Mouse (Mus musculus) forebrain, embryonic 15.5 days (tissue): ENCODE results near the gene Tmem121. TPM values are rescaled to one million over a fixed set of nuclear protein-coding genes. Genes with fewer than 3 reads are reported as not detected.

ENCODE experiments used
- ATAC-seq: fragments of 200-750 bp; cut with Nextera tagmentation; replicated peaks from 2 replicates; pipeline ENCODE4 v1.8.0; 2017; ENCODE audit warnings: mild to moderate bottlenecking, moderate TSS enrichment, moderate library complexity
- H3K27ac ChIP-seq: fragments of 300-500 bp; sonication (generic); replicated peaks from 2 replicates; pipeline ENCODE4 v1.5.1; 2015; ENCODE audit warnings: mild to moderate bottlenecking, inconsistent platforms
- H3K27me3 ChIP-seq: fragments of 300-500 bp; sonication (generic); 2 replicates; pipeline ENCODE4 v1.6.1; 2015; ENCODE audit warnings: inconsistent platforms
- H3K36me3 ChIP-seq: fragments of 300-500 bp; sonication (generic); 2 replicates; pipeline ENCODE4 v1.6.1; 2015; ENCODE audit warnings: mild to moderate bottlenecking, inconsistent platforms
- H3K4me1 ChIP-seq: fragments of 300-500 bp; sonication (generic); 2 replicates; pipeline ENCODE4 v1.6.1; 2015; ENCODE audit warnings: inconsistent platforms
- H3K4me2 ChIP-seq: fragments of 300-500 bp; sonication (generic); replicated peaks from 2 replicates; pipeline ENCODE4 v1.6.1; 2015; ENCODE audit warnings: mild to moderate bottlenecking, inconsistent platforms
- H3K4me3 ChIP-seq: fragments of 300-500 bp; sonication (generic); 2 replicates; pipeline ENCODE4 v1.5.1; 2015; ENCODE audit warnings: mild to moderate bottlenecking, inconsistent platforms
- H3K9ac ChIP-seq: fragments of 300-500 bp; sonication (generic); replicated peaks from 2 replicates; pipeline ENCODE4 v1.6.1; 2015; ENCODE audit warnings: mild to moderate bottlenecking, inconsistent platforms
- H3K9me3 ChIP-seq: fragments of 300-500 bp; sonication (generic); 2 replicates; pipeline ENCODE4 v1.6.1; 2016; ENCODE audit warnings: inconsistent platforms
- WGBS: fragments of 180-500 bp; shearing (Covaris S2); methylation state at CpG from one replicate; pipeline ENCODE4 v1.1.7; 2015; ENCODE audit warnings: mixed read lengths; 5-methylcytosine and 5-hydroxymethylcytosine counted together
- polyA plus RNA-seq: library from polyadenylated mRNA; unstranded; fragments of >200 nt; fragmentation: Nextera tagmentation; extraction: Ambion mirVana; gene quantifications from 2 replicates; pipeline ENCODE4 v1.2.1, GENCODE M21; 2015

Tmem121 gene
- polyA plus RNA-seq, 1 experiment from 2014 or later, result 41.1 TPM

DNA sequence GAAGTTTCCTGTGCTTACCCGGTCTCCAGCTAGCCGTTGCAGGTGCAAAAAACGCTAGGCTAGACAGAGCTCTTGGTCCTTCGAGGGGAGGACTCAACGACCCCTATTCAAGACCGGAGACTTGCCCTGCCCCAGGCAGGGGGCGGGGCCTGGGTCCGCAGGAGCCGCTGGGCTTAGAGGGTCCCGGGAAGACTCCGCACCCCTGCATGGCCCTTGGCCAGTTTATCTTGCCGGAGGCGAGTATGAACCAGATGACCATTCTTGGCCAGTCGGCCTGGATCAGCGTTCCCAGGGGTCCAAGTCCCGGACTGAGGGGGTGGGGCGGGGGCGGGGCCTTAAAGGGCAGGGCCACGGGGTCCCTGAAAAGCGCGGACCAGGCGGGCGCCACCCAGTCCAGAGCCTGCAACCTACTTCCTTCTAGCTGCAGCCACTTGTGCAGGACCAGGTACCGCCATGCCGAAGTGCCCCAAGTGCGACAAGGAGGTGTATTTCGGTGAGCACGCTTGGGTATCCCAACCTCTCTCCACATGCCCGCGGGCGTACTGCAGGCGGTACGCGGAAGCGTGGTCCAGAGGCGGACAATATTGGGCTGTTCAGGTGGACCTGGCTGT, 34.0 kb upstream of the Tmem121 start:
- WGBS, result under 1% methylated on average over 36 of the region's 36 CpGs
- H3K4me3 ChIP-seq, result peak overlapping the region; percentile 39
- no peaks in the 10 kb centered on the region for H3K9me3 ChIP-seq
- H3K4me1 ChIP-seq, result peaks cover 24% of the 10 kb centered on the region
- H3K27ac ChIP-seq, result no peak overlapping the region
- H3K4me2 ChIP-seq, result peak overlapping the region; percentile 78
- peaks cover 5% of the 10 kb centered on the region; the same call in 1 of the 2 replicates for H3K27me3 ChIP-seq
- no peaks in the 10 kb centered on the region for H3K36me3 ChIP-seq
- no peak for ATAC-seq
- H3K9ac ChIP-seq, result peak overlapping the region; percentile 34

GRCm38 (mm10) chr12:113152272-113152661, 33.5 kb upstream of the Tmem121 start:
- no peaks in the 10 kb centered on the region for H3K36me3 ChIP-seq
- no peak overlapping the region for H3K27ac ChIP-seq
- H3K4me3 ChIP-seq, result peak overlapping the region; percentile 39
- H3K9me3 ChIP-seq, result no peaks in the 10 kb centered on the region
- H3K4me1 ChIP-seq, result peaks cover 29% of the 10 kb centered on the region
- H3K4me2 ChIP-seq, result peak overlapping the region; percentile 78
- 25% methylated on average over 19 of the region's 19 CpGs for WGBS
- no peak for ATAC-seq
- H3K27me3 ChIP-seq, result peaks cover 5% of the 10 kb centered on the region; the same call in 1 of the 2 replicates
- H3K9ac ChIP-seq, result 0 out of 2 replicates have a peak overlapping the region, but pooled peaks have one; percentile 34

DNA sequence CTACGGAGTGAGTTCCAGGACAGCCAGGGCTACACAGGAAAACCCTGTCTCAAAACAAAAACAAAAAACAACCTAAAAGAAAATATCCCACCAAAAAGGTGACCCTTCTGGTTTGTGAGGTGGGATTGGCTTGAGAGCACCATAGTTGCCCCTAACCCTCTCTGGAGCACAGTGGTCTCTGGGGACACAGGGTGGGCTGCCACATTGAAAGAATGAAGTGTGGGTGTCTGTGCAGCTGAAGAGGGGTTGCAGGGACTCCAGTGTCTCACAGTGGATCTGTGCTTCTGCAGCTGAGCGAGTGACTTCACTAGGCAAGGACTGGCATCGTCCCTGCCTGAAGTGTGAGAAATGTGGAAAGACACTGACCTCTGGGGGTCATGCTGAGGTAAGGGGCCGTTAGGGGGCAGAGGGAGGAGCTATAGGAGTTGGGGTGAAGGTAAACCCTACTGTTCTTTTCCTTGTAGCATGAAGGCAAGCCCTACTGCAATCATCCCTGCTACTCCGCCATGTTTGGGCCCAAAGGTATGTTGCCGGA, 32.7 kb upstream of the Tmem121 start:
- 83% methylated on average over 6 of the region's 6 CpGs for WGBS
- Histone ChIP-seq H3K36me3 (no peaks in the 10 kb centered on the region), H3K9me3 (no peaks in the 10 kb centered on the region), H3K4me3 (no peak overlapping the region), H3K27me3 (peaks cover 5% of the 10 kb centered on the region; the same call in 1 of the 2 replicates), H3K9ac (no peak overlapping the region), H3K4me1 (peaks cover 31% of the 10 kb centered on the region), H3K4me2 (no peak overlapping the region), H3K27ac (no peak overlapping the region)
- no peak for ATAC-seq

DNA sequence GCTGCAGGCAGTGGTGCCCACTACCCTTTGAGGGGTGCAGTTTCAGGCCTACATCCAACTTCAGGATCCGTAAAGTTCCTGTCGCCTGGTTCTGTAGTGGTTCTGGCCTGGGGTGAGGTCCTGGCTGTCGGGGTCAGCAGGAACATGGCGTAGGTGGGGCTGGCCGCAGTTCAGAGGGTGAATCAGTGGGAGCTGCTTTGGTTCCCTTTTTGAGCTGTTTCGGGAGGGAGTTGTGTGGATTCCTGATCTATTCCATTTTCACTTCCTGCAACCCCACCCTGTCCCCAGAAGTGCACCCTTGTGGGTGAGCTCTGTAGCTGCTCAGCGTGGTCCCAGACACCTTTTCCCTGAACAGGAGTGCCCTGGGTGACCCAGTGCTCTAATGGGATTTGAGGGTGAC, 31.8 kb upstream of the Tmem121 start:
- Histone ChIP-seq H3K27ac (no peak overlapping the region), H3K36me3 (no peaks in the 10 kb centered on the region), H3K9ac (no peak overlapping the region), H3K4me2 (no peak overlapping the region), H3K4me3 (no peak overlapping the region), H3K4me1 (peaks cover 31% of the 10 kb centered on the region), H3K9me3 (no peaks in the 10 kb centered on the region), H3K27me3 (peaks cover 5% of the 10 kb centered on the region; the same call in 1 of the 2 replicates)
- no peak for ATAC-seq
- WGBS, result 95% methylated on average over 7 of the region's 7 CpGs

GRCm38 (mm10) chr12:113154747-113155075, 31.0 kb upstream of the Tmem121 start:
- Histone ChIP-seq H3K27me3 (peaks cover 5% of the 10 kb centered on the region; the same call in 1 of the 2 replicates), H3K4me2 (peak overlapping the region; percentile 61), H3K4me3 (peak overlapping the region; percentile 56), H3K36me3 (no peaks in the 10 kb centered on the region), H3K4me1 (peaks cover 31% of the 10 kb centered on the region), H3K9me3 (no peaks in the 10 kb centered on the region), H3K9ac (no peak overlapping the region), H3K27ac (no peak overlapping the region)
- no peak for ATAC-seq
- WGBS, result 79% methylated on average over 6 of the region's 6 CpGs

DNA sequence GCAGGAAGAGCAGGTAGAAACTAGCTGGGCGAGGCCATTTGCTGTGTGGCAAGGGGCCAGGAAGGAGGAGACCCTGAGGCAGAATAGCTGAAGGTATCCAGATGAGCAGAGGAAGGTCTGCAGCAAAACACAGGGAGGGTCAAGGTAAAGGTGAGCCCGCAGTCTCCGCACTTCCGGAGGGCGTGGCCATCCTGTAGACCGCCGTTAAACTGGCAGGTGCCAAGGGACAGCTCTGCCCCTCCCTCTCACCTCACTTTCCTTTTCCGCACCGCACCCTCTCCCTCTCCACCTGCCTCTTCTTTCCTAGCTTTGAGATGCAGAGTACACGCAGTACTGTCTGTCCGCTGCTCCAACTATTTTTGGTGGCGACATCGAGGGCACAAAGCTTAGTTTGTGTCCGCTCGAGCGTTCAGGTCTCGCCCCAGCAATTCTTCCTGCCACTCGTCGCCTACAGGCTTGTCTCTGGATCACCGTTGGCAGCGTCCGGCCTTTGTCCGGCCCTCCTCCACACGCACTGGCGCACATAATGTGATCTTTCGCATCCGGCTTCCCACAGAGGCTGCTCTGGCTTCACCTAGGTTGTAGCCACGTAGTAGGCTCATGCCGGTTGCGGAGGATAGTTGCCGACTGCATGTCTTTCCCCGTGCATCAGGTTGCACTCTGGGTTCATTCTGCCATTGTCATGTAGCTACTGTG, 30.5 kb upstream of the Tmem121 start:
- H3K4me1 ChIP-seq, result peaks cover 31% of the 10 kb centered on the region
- WGBS, result 3% methylated on average over 32 of the region's 32 CpGs
- H3K4me3 ChIP-seq, result peak overlapping the region; percentile 56
- H3K27ac ChIP-seq, result peak overlapping the region; percentile 55
- peak overlapping the region; percentile 43 for H3K9ac ChIP-seq
- H3K9me3 ChIP-seq, result no peaks in the 10 kb centered on the region
- no peaks in the 10 kb centered on the region for H3K36me3 ChIP-seq
- peak; percentile 8; the same call in 1 of the 2 replicates for ATAC-seq
- peak overlapping the region; percentile 61 for H3K4me2 ChIP-seq
- peaks cover 5% of the 10 kb centered on the region; the same call in 1 of the 2 replicates for H3K27me3 ChIP-seq

DNA sequence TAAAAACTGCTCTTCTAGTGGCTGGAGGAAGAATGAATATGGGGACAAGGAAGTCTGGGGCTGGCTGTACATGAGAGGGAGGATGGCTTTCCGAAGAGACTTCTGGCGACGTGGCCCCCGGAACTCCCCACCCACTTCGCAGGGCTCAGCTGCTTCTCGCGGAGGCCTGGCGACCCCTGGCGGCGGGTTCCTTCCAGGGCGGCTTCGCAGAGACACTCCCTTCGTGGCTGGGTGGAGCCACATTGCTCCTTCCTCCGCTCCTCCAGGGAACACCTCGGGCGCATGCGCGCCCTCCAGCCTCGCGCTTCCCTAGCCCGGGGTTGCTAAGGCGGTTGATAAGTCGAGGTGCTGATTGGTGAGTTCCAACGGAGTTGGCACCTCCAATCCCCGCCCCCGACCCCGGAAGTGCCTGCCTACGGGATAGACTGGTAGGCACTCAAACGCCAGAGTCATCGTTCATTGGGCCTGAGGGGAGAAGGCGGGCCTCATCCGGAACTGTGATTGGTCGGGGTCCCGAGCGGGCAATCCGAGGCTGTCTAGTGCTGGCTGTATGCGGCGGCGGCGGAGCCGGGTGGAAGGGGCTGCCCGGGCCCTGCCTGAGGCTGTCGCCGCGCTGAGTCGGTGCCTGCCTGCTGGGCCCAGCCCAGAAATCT, 29.7 kb upstream of the Tmem121 start, which contains the start of gene Tedc1:
Tedc1 (plus strand) TSS at position 535 of the 653 bp plus-strand sequence.
- Histone ChIP-seq H3K9ac (peak within 1 kb of the TSS; percentile 43), H3K9me3 (no peaks in the 10 kb centered on the region), H3K27ac (peak within 1 kb of the TSS; percentile 55), H3K36me3 (no peaks in the 10 kb centered on the region), H3K27me3 (no peaks in the 10 kb centered on the region; the same call in 1 of the 2 replicates), H3K4me1 (peaks cover 31% of the 10 kb centered on the region), H3K4me2 (peak within 1 kb of the TSS; percentile 88), H3K4me3 (peak within 1 kb of the TSS; percentile 56)
- WGBS, result under 1% methylated on average over 45 of the region's 46 CpGs
- ATAC-seq, result peak; percentile 98

- Histone ChIP-seq H3K9ac (peak overlapping the region; percentile 31), H3K9me3 (no peaks in the 10 kb centered on the region), H3K36me3 (no peaks in the 10 kb centered on the region), H3K27me3 (no peaks in the 10 kb centered on the region), H3K27ac (no peak overlapping the region), H3K4me3 (peak overlapping the region; percentile 56), H3K4me1 (peaks cover 29% of the 10 kb centered on the region), H3K4me2 (peak overlapping the region; percentile 88)
- under 1% methylated on average over 23 of the region's 23 CpGs for WGBS
- no peak for ATAC-seq
These were observed 29.2 kb upstream of the Tmem121 start for GRCm38 (mm10) chr12:113156540-113156929.

GRCm38 (mm10) chr12:113157002-113157401, 28.7 kb upstream of the Tmem121 start:
- peak overlapping the region; percentile 56 for H3K4me3 ChIP-seq
- H3K27ac ChIP-seq, result no peak overlapping the region
- ATAC-seq, result no peak
- H3K4me2 ChIP-seq, result peak overlapping the region; percentile 88
- H3K4me1 ChIP-seq, result peaks cover 24% of the 10 kb centered on the region
- H3K9ac ChIP-seq, result no peak overlapping the region; the same call in 1 of the 2 replicates
- H3K9me3 ChIP-seq, result no peaks in the 10 kb centered on the region
- WGBS, result 23% methylated on average over 8 of the region's 8 CpGs
- no peaks in the 10 kb centered on the region for H3K27me3 ChIP-seq
- H3K36me3 ChIP-seq, result no peaks in the 10 kb centered on the region

DNA sequence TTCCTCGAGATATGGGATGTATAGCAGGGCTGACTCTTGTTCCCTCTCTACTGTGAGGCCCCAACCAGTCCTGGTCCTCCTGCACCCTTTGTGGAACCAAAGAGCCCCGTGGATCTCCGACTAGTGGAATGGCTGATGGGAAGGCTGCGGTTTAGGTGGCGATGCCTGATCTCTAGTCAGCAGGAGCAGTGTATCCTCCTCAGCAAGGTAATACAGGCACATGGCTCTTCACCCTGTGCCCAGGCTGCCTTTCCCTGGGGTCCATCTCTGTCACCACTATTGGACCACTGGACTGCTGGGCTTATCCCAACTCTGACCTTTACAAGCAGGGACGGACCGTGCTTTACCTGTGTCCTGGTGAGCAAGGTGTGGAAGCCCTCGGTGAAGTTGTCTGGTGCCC, 28.2 kb upstream of the Tmem121 start:
- Histone ChIP-seq H3K9me3 (no peaks in the 10 kb centered on the region), H3K4me3 (no peak overlapping the region), H3K9ac (no peak overlapping the region), H3K4me1 (peaks cover 20% of the 10 kb centered on the region), H3K27me3 (no peaks in the 10 kb centered on the region), H3K36me3 (no peaks in the 10 kb centered on the region), H3K27ac (no peak overlapping the region), H3K4me2 (peak overlapping the region; percentile 88; the same call in 1 of the 2 replicates)
- 93% methylated on average over 8 of the region's 8 CpGs for WGBS
- ATAC-seq, result no peak

- Histone ChIP-seq H3K4me3 (no peak overlapping the region), H3K27ac (no peak overlapping the region), H3K4me2 (no peak overlapping the region), H3K27me3 (no peaks in the 10 kb centered on the region), H3K9me3 (no peaks in the 10 kb centered on the region), H3K36me3 (no peaks in the 10 kb centered on the region), H3K9ac (no peak overlapping the region), H3K4me1 (peaks cover 20% of the 10 kb centered on the region)
- ATAC-seq, result no peak
- WGBS, result 93% methylated on average over 8 of the region's 8 CpGs
These were observed 27.8 kb upstream of the Tmem121 start for GRCm38 (mm10) chr12:113157971-113158370.

DNA sequence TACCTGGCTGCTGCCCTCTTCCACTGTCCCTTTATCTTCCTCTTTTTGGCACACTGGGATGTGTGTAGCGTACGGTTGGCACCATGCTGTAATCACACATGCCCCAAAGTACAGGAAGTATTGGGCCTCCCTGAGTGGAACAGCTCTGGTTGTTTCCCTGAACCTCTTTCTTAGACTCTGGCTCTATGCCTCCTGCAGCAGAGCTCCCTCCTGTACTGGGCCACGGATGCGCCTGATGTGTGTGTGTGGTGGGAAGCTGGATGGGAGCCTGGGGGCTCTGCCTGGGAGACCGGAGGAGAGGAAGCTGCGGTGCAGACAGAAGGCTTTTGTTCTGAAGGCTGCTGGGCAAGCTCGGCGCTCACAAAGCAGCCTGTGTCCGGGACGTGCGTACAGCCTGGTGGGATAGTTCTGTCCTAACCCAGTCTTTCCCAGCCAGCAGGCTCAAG, 22.1 kb upstream of the Tmem121 start:
- Histone ChIP-seq H3K27me3 (no peaks in the 10 kb centered on the region), H3K9ac (no peak overlapping the region), H3K27ac (peak overlapping the region; percentile 53), H3K36me3 (no peaks in the 10 kb centered on the region), H3K9me3 (no peaks in the 10 kb centered on the region), H3K4me1 (no peaks in the 10 kb centered on the region), H3K4me3 (no peak overlapping the region), H3K4me2 (no peak overlapping the region)
- peak; percentile 40 for ATAC-seq
- 63% methylated on average over 11 of the region's 11 CpGs for WGBS
